Mouse (Mus musculus) left cerebral cortex, adult 8-10 months (tissue): ENCODE data around the gene Arrdc5. TPM values are rescaled to one million over a fixed set of nuclear protein-coding genes. Genes with fewer than 3 reads are reported as not detected.

Experiments used
- DNase-seq, 2 experiments: peaks; one replicate each; pipeline ENCODE4 v3.0.0; 2022; ENCODE audit warnings: low spot score in 2 of 2
- total RNA-seq, 4 experiments: library from RNA; stranded (reverse); gene quantifications; 2 replicates each; pipeline ENCODE4 v1.2.4; 2022

Gene Arrdc5
- total RNA-seq, 4 experiments from 2014 or later, result not detected

DNA sequence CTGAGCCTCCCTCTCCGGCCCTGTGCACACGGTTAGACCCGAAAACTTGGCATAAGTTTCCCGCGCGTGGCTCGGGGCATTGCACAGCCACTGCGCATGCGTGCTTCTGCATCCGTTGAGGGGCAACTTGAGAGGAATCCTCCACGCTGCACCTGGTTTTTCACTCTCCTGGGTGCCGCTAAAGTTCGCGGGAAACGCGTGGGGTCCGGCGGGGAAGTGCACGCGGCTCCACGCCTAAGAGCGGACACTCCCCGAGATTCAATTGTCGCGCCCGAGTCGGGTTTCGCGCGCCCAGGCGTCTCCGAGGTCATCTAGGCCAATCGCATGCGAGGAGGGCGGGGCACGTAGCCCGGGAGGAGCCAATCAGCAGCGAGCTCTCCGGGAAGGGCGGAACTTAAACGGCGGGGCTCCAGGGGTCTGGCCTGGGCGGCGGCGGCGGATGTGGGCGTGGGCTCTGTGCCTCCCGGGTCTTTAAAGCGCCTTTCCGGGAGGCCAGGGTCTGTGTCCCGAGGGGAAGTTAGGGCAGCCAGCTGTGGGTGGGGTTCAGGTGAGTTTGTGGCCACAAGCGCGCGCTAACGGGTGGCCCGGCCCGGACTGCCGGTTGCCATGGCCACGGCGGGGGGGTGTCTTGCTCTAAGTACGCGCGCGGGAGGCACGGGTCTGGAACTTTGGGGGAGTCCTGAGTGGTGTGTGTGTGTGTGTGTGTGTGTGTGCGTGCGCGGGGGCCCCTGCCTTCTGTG is 3.9 kb upstream of the Arrdc5 start:
- DNase-seq, result peak; percentile 84 to 89

DNA sequence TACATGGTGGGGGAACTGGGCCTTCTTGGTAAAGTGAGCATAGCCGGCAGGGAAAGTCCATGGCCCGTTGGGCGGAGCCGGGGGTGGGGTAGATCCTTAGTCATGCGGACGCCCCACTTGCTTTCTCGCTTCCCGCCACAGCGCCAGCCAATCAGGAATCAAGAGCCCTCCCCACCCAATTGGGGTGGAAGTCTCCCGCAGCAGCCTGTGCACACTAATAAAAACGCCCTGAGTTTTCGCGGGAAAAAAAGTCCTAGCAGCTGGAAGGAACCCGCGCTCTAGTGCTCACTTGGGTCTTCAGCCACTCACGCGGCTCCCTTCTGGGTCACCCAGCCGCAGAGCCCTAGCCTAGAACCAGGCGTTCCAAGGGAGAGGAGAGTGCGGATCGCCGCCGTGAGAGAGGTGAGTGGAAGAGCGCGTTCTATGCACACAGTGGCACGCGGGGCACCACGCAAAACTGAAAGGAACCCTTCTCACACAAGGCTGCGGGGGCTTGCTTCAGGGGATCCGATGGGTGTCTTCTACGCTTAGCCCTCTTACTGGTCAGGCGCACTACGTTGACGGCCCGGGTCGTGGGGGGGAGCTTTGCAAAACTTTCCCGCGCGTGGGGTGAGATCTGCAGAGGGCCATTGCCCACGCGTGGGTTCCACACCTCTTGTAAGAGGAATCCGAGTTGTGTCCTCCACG is 3.2 kb upstream of the Arrdc5 start, which contains the start of gene Uhrf1:
Gene Uhrf1 (plus strand): TSS at position 162 of the 687 bp plus-strand sequence.
- DNase-seq, result no peak

DNA sequence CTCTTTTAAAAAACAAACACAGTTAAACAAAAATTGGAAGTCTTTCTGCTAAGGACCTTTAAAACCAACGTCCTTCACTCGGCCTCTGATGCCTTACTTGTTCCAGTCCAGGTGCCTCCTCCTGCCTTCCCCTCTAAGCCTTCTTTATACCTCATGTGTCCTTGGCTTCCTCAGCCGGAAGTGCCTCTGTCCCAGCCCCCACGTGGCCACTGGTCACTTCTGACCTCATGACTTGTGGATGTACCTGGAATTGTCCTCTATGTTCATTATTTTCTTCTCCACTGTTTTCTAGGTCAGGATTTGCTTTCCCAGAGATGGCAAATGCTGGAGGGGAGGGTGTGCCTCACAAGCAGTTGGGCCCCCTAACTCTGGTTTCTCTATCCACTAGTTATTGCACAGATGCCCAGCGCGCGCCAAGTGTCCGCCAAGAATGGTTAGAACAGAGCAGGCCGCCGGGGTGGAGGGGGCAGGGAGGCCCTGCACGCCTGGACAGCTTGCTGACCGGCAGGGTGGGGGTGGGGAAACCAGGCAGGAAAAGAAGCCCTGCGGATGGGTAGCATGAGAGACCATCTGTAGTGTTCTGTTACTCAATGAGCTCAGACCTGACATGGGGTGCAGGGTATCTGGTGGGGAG is 2.4 kb upstream of the Arrdc5 start:
- no peak for DNase-seq

DNA sequence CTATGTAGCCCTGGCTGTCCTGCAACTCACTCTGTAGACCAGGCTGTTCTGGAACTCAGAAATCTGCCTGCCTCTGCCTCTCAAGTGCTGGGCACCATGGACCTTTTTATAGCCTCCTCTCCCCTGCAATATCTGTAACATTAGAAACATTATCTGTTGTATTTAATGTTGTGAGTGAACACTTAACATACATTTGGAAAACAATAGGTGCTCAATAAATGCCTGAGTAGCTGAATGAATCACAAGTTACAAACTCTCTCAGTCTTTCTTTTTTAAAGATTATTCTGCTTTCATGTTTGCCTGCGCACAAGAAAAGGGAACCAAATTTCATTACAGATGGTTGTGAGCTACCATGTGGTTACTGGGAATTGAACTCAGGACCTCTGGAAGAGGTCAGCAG is 1.8 kb downstream of the Arrdc5 start:
- DNase-seq, result no peak

DNA sequence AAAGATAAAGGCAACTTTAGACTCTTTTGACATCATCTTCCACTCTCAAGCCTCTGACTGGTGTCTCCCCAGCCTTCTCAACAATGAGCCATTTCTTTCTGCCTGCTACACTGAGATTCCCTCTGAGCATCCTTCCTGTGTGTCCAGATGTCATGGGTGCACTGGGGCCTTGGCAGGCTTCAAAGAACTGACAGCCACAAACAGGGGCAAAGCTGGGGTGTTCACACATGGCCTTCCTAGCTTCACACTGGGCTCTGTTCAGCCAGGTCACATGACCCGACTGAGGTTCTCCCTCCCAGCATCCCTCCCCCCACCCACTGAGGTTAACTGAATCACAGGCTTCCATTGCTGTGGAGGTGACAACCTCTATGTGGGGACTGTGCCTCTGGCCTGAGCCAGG is 3.9 kb downstream of the Arrdc5 start:
- no peak for DNase-seq

DNA sequence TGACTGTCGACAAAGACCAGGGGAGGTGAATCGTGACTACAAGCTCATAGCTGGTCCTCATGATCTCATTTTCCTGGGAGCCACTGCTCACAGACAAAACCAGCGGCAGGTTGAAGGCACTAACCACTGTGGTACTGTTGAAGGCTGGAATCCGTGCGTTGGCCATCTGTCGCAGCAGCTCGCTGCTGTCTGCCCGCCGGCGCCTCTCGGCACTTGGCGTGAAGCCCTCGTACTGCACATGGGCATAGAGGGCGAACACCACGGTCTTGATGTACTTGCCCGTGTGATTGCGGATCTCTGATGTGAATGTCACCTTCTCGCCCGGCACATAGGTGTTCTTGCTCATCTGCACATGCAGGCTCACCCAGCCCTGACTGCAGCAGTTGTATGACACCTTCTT is 5.8 kb downstream of the Arrdc5 start:
- DNase-seq, result no peak

DNA sequence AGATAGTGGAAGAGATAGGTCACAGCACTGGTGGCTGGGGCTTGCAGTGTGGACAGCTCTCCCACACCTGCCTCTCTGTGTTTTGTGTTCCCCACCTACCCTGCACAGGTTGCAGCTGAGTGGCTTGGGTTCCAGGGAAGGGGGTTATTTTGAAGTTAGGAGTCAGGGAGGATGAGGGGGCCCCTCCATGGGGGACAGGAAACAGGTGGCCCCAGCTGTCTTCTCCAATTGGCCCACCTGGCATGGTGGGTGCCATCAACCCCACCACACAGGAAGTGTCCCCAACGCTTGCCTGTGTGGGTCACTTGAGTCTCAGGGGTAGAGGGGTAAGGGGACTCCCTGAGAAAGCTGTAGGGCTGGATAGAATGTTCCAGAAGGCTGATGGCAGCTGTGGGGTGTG is 6.8 kb downstream of the Arrdc5 start:
- no peak for DNase-seq

DNA sequence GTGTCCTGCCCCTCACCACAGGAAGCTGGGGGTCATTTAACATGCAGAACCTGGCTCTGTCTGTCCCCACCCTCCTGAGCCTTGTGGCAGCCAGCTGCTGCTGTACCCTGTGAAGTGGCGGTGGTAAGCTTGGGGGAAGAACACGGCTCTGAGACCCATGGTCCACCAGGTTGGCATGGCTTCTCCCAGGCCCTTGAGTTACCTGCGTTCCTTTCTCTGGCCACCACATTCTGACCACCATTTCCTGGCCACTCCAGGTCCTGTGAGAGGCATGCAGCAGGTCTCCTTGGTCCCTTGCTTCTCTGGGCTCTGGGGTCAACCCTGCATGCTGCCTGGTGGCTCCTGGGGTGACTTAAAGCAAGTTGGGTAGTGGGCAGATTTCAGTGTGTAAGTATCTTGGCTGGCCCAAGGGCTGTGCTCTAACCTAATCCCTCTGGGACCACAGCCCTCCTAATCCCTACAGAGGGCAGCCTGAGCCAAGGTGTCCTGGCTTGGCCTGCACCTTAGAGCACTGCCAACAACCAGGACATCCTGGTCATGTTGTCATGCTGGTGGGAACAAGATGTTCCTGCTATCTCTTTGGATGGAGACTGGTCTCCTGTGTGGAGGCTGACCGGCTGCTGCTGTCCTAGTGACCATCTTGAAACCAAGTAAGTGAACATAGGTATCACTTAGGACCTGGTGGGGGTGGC is 7.4 kb downstream of the Arrdc5 start, which contains the start of gene Plin3:
Gene Plin3 (minus strand): TSS at position 343 of the 692 bp plus-strand sequence.
- no peak for DNase-seq

DNA sequence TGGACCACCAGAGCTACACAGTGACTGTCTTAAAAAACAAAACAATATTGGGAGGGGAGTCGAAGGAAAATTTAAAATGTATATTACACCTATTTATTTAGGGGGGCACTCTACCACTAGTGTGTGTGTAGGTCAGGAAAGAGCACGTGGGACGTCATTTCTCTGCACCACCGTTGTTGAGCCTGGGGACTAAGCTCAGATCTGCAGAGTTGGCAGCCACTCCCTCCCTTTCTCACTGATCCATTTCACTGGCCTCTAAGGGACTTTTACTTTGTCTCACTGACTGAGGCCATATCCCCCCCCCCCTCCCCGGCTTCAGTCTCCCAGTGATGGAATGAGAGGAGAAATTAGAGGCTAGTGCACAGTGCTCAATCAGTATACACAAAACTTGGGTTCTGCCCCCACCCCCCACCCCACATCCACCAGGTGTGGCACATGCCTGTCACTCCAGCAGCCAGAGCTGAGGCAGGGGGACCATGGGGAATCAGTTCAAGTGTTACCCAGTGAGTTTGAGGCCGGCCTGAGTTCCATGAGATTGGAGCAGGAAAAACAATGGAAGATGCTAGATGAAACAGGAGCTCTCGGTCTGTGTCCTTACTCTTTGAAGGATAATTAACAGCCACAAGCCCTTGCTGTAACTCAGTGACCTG is 8.1 kb downstream of the Arrdc5 start:
- no peak for DNase-seq

DNA sequence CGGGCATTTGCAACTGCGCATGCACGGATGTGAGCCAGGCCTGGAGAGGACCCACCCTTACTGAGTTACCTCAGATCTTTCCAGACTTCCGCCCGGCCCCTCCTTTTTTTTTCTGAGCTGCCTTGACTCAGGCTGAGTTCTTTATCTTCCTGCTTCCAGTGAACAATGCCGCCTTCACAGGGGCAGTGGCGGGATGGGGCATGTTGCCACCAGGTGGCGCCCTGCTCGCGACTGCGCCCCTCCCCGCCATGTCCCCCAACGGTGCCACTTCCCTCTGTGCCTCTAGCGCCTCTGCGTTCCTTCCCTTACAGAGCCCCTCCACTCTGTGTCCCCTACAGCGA is 8.9 kb downstream of the Arrdc5 start:
- peak in 1 of 2 experiments; percentile 52 for DNase-seq

DNA sequence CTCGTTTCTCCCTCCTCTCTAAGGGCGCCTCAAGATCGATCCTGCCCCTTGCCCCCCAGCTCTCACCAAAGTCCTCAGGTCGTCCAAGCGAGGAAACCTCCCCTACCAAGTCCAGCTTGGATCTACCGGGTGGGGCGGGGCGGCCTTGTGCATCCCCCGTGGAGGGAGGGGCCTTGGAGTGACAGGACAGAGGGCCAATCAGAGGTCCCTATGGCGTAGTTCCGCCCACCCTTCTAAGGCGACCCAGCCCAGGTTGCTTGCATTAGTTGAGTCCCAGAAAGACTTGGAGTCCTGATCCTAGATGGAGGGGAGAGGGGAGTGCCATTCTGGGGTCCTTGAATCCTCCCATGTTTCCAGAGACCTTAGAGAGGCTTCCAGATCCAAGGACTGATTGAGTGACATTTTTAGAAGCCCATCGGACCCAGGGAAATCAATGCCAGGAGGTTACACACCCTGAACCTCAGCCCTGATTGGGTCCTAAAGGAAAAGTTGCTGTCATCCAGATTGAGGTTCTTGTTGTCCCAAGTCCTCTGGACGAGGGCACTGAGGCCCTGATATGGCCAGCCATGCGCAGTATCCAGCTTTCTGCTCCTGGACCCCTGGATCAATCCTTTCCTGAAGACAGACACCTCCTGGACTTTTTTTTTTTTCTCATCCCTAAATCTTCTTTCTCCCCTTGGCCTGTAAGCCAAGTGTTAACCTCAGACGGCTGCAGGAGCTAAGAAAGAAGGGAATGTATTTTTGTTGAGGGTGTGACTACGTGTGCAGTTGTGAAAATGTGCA is 9.5 kb downstream of the Arrdc5 start:
- DNase-seq, result peak in 1 of 2 experiments; percentile 59

DNA sequence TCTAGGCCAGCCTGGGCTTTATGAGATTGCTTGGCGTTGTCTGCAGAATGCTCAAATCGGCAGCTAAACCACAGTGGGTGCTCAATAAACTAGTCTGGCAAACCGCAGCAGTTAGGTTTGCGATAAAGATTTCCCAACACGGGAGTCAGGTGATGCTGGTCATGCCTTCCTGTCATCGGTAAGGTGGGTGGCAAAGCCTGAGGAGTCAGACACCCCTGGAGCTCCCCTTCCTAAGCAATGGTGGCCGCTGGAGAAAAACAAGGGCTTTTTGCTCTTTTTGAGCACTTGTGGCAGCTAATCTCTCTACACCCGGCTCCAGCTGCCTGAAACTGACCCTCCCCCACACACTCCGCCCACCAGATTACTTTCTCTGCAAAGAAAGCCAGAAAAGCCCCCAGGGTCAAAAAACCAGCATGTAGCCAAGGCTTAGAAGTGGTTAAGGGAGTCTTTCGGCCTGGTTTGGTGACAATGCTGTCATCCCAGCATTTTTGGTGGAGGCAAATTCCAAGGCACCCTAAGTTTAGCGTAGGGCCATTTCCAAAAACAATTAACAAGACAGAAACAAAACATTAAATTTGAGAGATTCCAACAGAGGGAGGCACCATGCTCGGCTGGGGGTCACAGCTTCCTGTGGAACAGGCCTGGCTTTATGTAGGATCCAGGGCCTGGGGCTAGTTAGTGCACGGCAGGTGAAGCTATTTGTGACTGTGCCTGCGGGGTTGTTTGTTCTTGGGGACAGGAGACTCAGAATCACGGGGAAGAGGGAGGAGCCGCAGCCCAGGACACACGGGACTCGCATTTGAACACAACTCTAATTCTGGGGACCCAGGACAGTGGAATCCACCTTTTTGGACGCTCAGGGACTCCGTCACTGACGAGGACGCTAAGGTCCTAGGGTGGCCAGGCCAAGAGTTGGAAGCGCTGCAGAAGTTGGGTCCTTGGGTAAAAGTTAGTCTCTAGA is 10.4 kb downstream of the Arrdc5 start:
- no peak for DNase-seq

DNA sequence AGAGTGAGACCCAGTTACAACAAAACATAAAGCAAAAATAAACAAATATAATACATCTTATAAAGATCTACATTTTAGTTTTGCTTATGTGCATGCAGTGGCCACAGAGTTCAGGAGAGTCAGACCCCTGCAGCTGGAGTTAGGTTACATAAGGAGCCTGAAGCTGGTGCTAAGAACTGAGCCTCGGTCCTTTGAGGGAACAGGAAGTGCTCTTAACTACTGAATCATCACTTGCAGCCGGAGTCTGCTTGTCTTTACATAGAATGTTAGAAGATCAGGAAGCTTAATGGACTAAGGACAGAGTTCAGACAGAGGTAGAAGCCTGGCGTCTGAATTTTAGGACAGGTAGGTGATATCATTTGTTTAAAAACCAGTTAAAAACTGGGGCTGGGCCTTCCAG is 11.2 kb downstream of the Arrdc5 start:
- DNase-seq, result no peak

DNA sequence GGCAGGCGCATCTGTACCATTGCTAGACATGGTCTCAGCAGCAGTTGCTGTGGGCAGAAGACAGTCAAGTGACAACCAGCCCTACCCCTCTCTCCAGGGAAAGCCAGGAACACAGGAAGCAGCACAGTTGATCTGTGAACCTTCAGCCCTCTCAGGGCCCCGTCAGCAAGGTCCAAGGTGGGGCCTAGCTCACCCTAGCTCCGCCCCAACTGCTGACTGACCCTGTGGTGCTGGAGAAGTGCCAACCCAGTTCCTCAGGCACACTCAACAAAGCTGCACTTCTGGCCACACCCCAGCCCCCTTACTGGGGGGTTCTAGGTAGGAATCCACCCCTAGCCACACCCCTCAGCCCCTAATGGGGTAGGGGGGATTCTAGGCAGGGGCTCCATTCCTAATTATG is 12.3 kb downstream of the Arrdc5 start:
- no peak for DNase-seq

DNA sequence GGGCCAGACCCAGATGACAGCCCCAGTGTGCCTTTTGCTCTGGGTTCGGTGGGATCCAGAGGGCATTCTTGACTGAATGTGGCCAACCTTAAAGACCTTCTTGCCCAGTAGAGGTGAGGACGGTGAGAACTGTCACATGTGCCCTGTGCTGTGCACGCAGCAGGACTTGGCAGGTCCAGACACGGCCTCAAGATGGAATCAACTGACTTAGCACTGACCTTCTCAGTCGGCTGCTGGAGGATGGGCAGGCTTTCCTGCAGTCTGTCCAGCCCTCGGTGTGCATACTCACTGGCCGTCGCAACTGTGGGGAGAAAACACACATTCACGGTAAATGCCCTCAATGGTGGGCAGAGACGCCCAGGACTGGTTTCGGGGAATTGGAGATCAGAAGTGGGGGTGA is 14.1 kb downstream of the Arrdc5 start:
- DNase-seq, result no peak

DNA sequence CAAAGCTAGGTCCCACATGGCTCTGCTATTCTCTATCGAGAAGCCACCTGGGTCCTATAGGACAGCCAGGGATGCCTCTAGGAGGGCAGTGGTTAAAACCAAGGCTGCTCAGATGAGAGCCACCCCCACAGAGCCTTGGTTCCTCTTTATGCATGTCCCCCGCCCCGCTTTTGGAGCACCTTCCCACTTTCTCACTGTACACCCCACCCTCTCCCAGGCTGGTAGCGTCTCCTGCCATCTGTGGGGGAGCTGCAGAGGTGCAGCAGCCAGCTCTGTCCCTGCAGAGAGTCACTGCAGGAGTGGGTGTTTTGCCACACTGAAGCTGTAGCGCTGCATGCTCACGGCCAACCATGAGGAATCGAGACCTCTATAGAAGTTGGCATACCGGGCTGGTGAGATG is 16.8 kb downstream of the Arrdc5 start:
- DNase-seq, result peak in 1 of 2 experiments; percentile 81

DNA sequence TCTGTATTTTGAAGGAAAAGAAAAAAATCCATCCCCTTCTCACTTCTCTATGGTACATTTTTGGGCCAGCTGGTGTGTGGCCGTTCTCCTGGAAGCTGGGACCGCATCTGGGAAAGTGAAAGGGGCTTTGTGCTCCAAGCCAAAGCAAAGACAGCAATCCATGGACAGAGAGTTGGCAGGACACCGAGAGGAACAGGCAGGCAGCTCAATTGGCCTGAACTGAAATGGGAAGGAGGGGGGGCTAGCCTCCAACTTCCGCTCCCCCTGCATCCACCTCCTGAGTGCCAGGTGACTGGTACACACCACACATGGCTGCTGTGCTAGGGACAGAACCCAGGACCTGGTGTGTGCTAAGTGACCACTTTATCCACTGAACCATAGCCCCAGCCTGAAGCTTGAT is 17.3 kb downstream of the Arrdc5 start:
- no peak for DNase-seq

DNA sequence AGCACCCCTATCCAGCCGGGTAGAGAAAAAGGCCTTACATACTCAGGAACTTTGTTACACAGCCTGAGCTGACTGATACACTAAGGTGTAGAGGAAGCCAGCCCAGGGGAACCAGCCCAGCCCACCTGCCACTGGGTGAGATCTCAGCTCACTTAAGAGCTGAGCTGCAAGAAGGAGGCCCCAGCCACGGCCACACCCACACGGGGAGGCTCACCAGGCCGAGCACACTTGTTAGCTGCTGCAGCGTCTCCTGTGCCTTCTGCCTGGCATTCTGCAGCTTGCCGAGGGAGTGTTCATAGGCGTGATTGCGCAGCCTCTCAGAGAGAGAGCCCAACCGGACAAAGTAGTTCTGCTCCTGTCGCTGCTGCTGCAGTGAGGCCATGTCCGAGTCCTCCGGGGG is 18.9 kb downstream of the Arrdc5 start:
- DNase-seq, result no peak

DNA sequence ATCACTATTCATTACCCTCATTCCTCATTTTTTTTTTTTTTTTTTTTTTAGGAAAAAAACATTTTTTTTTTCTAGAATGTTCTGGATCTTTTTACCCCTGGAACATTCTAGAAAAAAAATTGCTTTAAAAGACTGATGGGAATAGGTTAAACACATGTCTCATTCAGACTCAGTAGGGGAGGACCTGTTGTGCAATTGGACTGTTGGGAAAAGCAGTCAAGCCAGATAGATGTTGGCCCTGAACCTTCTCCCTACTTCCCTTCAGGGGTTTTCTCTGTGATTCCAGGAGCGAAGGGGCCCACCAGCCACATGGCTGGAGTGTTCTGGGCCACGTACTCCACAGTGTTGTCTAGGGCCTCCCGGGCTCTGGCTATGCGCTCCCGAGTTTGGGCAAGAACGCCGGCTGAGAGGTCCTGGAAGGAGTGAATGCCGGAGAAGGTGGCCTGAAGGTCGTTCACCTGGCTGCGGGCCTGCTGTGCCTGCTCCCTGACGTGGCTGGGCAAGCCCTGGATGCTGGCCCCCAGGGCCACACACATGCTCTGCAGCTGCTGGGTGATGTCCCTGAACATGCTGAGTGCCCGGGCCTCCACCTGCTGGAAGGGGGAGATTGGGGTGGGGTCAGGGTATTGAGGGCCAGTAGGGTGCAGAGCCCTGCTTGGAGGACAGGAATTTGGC is 20.5 kb downstream of the Arrdc5 start:
- no peak for DNase-seq
